In the genomic region with DNA sequence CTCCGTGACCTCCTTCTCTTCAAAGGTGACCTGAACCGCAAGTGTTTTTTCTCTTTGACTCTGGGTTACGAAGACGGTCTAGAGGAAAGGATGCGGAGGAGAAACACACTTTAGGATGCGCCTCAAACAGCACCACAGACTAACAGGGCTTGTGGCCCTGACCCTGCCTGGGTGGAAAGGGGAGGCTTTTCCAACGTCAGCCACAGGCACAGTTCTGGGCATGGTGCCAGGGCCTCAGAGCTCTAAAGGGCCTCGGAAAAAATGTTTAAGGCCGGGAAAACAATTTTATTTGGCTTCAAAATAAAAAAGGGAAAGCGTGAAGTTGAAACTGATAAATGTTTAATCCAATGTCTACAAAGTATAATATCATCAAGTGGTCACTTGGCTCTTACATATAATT, we compare ENCODE assay signal across 10 mouse cellular contexts.
DNase-seq lines count a peak whose midpoint lies in the region; ATAC-seq and TF ChIP-seq lines count a peak whose summit lies in the region.
"Had no signal": no experiment of that assay in that cellular context is flagged by ENCODE, and none has a peak within 500 bp of the region (broad histone marks: within the 10 kb centered on the region; RNA-seq: fewer than 3 reads in every experiment).

No protein-coding gene starts in this region.

- H3K9me3 ChIP-seq in hindbrain, embryonic 14.5 days (ENCODE audit: control insufficient read depth, low read length), result no peaks in the 10 kb centered on the region
- H3K9me3 ChIP-seq in hindbrain, embryonic 16.5 days (ENCODE audit: control insufficient read depth, low read length), result no peaks in the 10 kb centered on the region
- no peaks in the 10 kb centered on the region for H3K9me3 ChIP-seq in limb, embryonic 14.5 days (ENCODE audit: control insufficient read depth, low read length)
- H3K9me3 ChIP-seq: midbrain, embryonic 12.5 days had no signal

- no peak for TF ChIP-seq POLR2A in limb, embryonic 14.5 days (IDR thresholded peaks at IDR 0.05; ENCODE audit: borderline replicate concordance, extremely low read depth, insufficient read depth, insufficient read length)

- no peak overlapping the region for H3K9ac ChIP-seq in hindbrain, embryonic 14.5 days
- H3K9ac ChIP-seq in hindbrain, embryonic 16.5 days (ENCODE audit: low read depth, low read length), result no peak overlapping the region
- H3K9ac ChIP-seq in limb, embryonic 14.5 days (ENCODE audit: low read depth, low read length, severe bottlenecking), result no peak overlapping the region
- H3K9ac ChIP-seq: midbrain, embryonic 12.5 days had no signal

- no peaks in the 10 kb centered on the region for H3K27me3 ChIP-seq in hindbrain, embryonic 14.5 days (ENCODE audit: control insufficient read depth, insufficient read depth, low read length)
- H3K27me3 ChIP-seq in hindbrain, embryonic 16.5 days (replicated peaks; ENCODE audit: control insufficient read depth, insufficient read depth, low read length), result no peaks in the 10 kb centered on the region
- no peaks in the 10 kb centered on the region for H3K27me3 ChIP-seq in limb, embryonic 14.5 days (ENCODE audit: control insufficient read depth, insufficient read depth, low read length)

- H3K4me1 ChIP-seq in hindbrain, embryonic 14.5 days (replicated peaks; ENCODE audit: control insufficient read depth, insufficient read depth, low read length), result peaks cover under 1% of the 10 kb centered on the region; the same call in 1 of the 2 replicates
- peaks cover 3% of the 10 kb centered on the region; the same call in 1 of the 2 replicates for H3K4me1 ChIP-seq in hindbrain, embryonic 16.5 days (ENCODE audit: control insufficient read depth, insufficient read depth, low read depth, low read length)
- H3K4me1 ChIP-seq in limb, embryonic 14.5 days (ENCODE audit: control insufficient read depth, insufficient read depth, low read length), result 0 out of 2 replicates have a peak, but pooled peaks cover 3% of the 10 kb centered on the region

- H3K36me3 ChIP-seq in hindbrain, embryonic 14.5 days (replicated peaks; ENCODE audit: control insufficient read depth, insufficient read depth), result no peaks in the 10 kb centered on the region
- no peaks in the 10 kb centered on the region for H3K36me3 ChIP-seq in hindbrain, embryonic 16.5 days (ENCODE audit: control insufficient read depth, insufficient read depth, low read length)
- no peaks in the 10 kb centered on the region for H3K36me3 ChIP-seq in limb, embryonic 14.5 days (ENCODE audit: control insufficient read depth, insufficient read depth, low read length)
- H3K36me3 ChIP-seq: midbrain, embryonic 12.5 days had no signal

- no peak for ATAC-seq in hindbrain, embryonic 14.5 days (ENCODE audit: low FRiP score)
- ATAC-seq in hindbrain, embryonic 16.5 days, result no peak
- no peak for ATAC-seq in limb, embryonic 14.5 days (ENCODE audit: low FRiP score, low read depth)
- no peak for ATAC-seq in megakaryocyte progenitor cell, adult 5-6 weeks (replicated peaks; ENCODE audit: poor library complexity)
- ATAC-seq in frontal cortex, adult (ENCODE audit: low TSS enrichment), result no peak

- H3K4me3 ChIP-seq in hindbrain, embryonic 14.5 days (replicated peaks; ENCODE audit: low read length), result no peak overlapping the region
- H3K4me3 ChIP-seq in hindbrain, embryonic 16.5 days (ENCODE audit: low read length), result no peak overlapping the region
- H3K4me3 ChIP-seq in limb, embryonic 14.5 days (replicated peaks; ENCODE audit: low read length), result no peak overlapping the region
- H3K4me3 ChIP-seq: midbrain, embryonic 12.5 days had no signal

- H3K4me2 ChIP-seq in hindbrain, embryonic 14.5 days (replicated peaks), result no peak overlapping the region
- H3K4me2 ChIP-seq in hindbrain, embryonic 16.5 days (ENCODE audit: low read length), result no peak overlapping the region
- no peak overlapping the region for H3K4me2 ChIP-seq in limb, embryonic 14.5 days (replicated peaks; ENCODE audit: low read depth, low read length, severe bottlenecking)
- H3K4me2 ChIP-seq: midbrain, embryonic 12.5 days had no signal

- peak; percentile 56 for DNase-seq in hindbrain, embryonic 14.5 days (ENCODE audit: low spot score)
- DNase-seq in adrenal gland, adult (ENCODE audit: inconsistent age in 2 of 2, low spot score in 1 of 2), result peak; percentile 88 to 92
- DNase-seq in adrenal gland, postnatal 25 days, result peak; percentile 88
- peak; percentile 74 for DNase-seq in limb, embryonic 14.5 days (ENCODE audit: low spot score)
- DNase-seq: right cerebral cortex, postnatal 14 days; thymus, adult 2 months had no signal

- WGBS in hindbrain, embryonic 14.5 days, result 49% methylated on average over 10 of the region's 10 CpGs
- 40% methylated on average over 10 of the region's 10 CpGs for WGBS in hindbrain, embryonic 16.5 days
- 41% methylated on average over 10 of the region's 10 CpGs for WGBS in limb, embryonic 14.5 days

- no peak overlapping the region for H3K27ac ChIP-seq in hindbrain, embryonic 14.5 days
- H3K27ac ChIP-seq in hindbrain, embryonic 16.5 days (ENCODE audit: low read depth, low read length), result no peak overlapping the region
- no peak overlapping the region for H3K27ac ChIP-seq in limb, embryonic 14.5 days (replicated peaks; ENCODE audit: low read depth, low read length)
- H3K27ac ChIP-seq: midbrain, embryonic 12.5 days had no signal
